Mouse (Mus musculus) cerebellum, adult 2 months (tissue): ENCODE results near the gene Icmt.

Experiments used
- CTCF ChIP-seq: fragments of 200-500 bp; IDR thresholded peaks from 2 replicates; pipeline ENCODE4 v1.5.1; 2011; ENCODE audit warnings: low read depth, mild to moderate bottlenecking, control low read depth, low read length, moderate library complexity, borderline replicate concordance; ENCODE audit not compliant: insufficient read depth
- POLR2A ChIP-seq: fragments of 200-500 bp; IDR thresholded peaks from 2 replicates; pipeline ENCODE4 v1.6.1; 2011; ENCODE audit warnings: low read length, control low read depth, borderline replicate concordance; ENCODE audit not compliant: insufficient read depth

- no peak for TF ChIP-seq CTCF
- no peak for TF ChIP-seq POLR2A
These were observed 24.4 kb downstream of the Icmt start for GRCm38 (mm10) chr4:152321464-152321863.
